ENCODE assay signal across 14 mouse cellular contexts in genomic region chr15:56018141-56018540, GRCm38 (mm10).
"Had no signal": no experiment of that assay in that cellular context is flagged by ENCODE, and none has a peak within 500 bp of the region (broad histone marks: within the 10 kb centered on the region; RNA-seq: fewer than 3 reads in every experiment).

No protein-coding gene starts in this region.

- H3K4me3 ChIP-seq: midbrain, embryonic 10.5 days; midbrain, embryonic 12.5 days; neural tube, embryonic 12.5 days; stomach, embryonic 15.5 days had no signal

- H3K9me3 ChIP-seq: midbrain, embryonic 10.5 days; midbrain, embryonic 12.5 days; neural tube, embryonic 12.5 days; stomach, embryonic 15.5 days had no signal

- H3K36me3 ChIP-seq: midbrain, embryonic 10.5 days; midbrain, embryonic 12.5 days; neural tube, embryonic 12.5 days; stomach, embryonic 15.5 days had no signal

- H3K9ac ChIP-seq: lung, embryonic 14.5 days; midbrain, embryonic 12.5 days; neural tube, embryonic 12.5 days; stomach, embryonic 15.5 days had no signal

- DNase-seq: lung, adult 18-20 months; lung, embryonic 14.5 days; lung, postnatal 10 days; lung, postnatal 4 days; midbrain, embryonic 14.5 days; right cerebral cortex, postnatal 14 days; thymus, adult 18-20 months; thymus, postnatal 14 days; thymus, postnatal 36 days had no signal

- H3K27ac ChIP-seq: midbrain, embryonic 10.5 days; midbrain, embryonic 12.5 days; neural tube, embryonic 12.5 days; stomach, embryonic 15.5 days; stomach, postnatal 0 days had no signal

- H3K4me2 ChIP-seq: lung, embryonic 14.5 days; midbrain, embryonic 12.5 days; neural tube, embryonic 12.5 days; stomach, embryonic 15.5 days had no signal

- H3K4me1 ChIP-seq: midbrain, embryonic 10.5 days; midbrain, embryonic 12.5 days; neural tube, embryonic 12.5 days; stomach, embryonic 15.5 days had no signal

- H3K27me3 ChIP-seq: midbrain, embryonic 12.5 days; neural tube, embryonic 12.5 days; stomach, embryonic 15.5 days had no signal
